Mouse (Mus musculus) stomach, postnatal 0 days (tissue): ENCODE data around the gene Atp13a3.

ENCODE experiments used
- CTCF ChIP-seq: IDR thresholded peaks from 2 replicates; pipeline ENCODE4 v1.5.1; 2016; ENCODE audit warnings: antibody characterized with exemption, low read depth, mild to moderate bottlenecking, moderate library complexity
- EP300 ChIP-seq: optimal IDR thresholded peaks from 2 replicates; pipeline ENCODE3; 2016; ENCODE audit warnings: antibody characterized with exemption

DNA sequence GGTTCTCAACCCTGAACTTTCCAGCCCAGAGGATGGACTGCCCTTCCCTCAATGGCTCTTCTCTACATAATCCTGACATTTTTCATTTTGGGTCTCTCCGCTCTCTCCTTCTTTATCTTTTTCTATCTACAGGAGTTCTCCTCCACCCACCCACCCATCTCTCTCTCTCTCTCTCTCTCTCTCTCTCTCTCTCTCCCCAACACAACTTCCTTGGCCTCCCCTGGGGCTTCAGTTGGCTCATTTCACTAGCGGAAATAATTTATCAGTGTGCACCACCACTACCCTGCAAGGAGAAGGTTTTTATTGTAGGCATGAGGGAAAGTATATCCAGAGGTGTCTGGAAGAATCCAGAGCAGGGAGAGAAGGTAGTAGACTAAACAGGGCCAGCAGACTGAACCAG, 26.3 kb upstream of the Atp13a3 start:
- TF ChIP-seq EP300 (no peak), CTCF (no peak)
